ENCODE assay signal across 15 mouse cellular contexts in genomic region chr3:121443861-121444271, GRCm38 (mm10). TPM values are rescaled to one million over a fixed set of nuclear protein-coding genes. Genes with fewer than 3 reads are reported as not detected.
A peak's percentile ranks its signal among the peaks of the same experiment; 100 is the strongest.
DNase-seq lines count a peak whose midpoint lies in the region; ATAC-seq and TF ChIP-seq lines count a peak whose summit lies in the region.
"Had no signal": no experiment of that assay in that cellular context is flagged by ENCODE, and none has a peak within 500 bp of the region (broad histone marks: within the 10 kb centered on the region; RNA-seq: fewer than 3 reads in every experiment).

No protein-coding gene starts in this region.

- WGBS in heart, embryonic 11.5 days (ENCODE audit: insufficient replicate concordance) = 74% methylated on average over 4 of the region's 4 CpGs
- WGBS in kidney, postnatal 0 days = 47% methylated on average over 4 of the region's 4 CpGs

- no peak overlapping the region for H3K4me3 ChIP-seq in heart, embryonic 11.5 days (ENCODE audit: low read depth, low read length)
- no peak overlapping the region for H3K4me3 ChIP-seq in kidney, postnatal 0 days (replicated peaks; ENCODE audit: low read depth, low read length)
- H3K4me3 ChIP-seq: limb, embryonic 15.5 days had no signal

- no peak for ATAC-seq in heart, embryonic 11.5 days (replicated peaks; ENCODE audit: insufficient number of reproducible peaks, low FRiP score, low TSS enrichment)
- ATAC-seq in kidney, postnatal 0 days (replicated peaks; ENCODE audit: low FRiP score, low read depth) = no peak
- peak; percentile 48 for ATAC-seq in common myeloid progenitor, adult 5-6 weeks (replicated peaks; ENCODE audit: low read depth, poor library complexity, severe bottlenecking)

- peak overlapping the region; percentile 35; the same call in 1 of the 2 replicates for H3K27ac ChIP-seq in heart, embryonic 11.5 days (ENCODE audit: low read depth, low read length)
- H3K27ac ChIP-seq in kidney, postnatal 0 days = 0 out of 2 replicates have a peak overlapping the region, but pooled peaks have one; percentile 36
- H3K27ac ChIP-seq: limb, embryonic 15.5 days; macrophage; stomach, postnatal 0 days had no signal

- no peak for TF ChIP-seq CTCF in kidney, postnatal 0 days (IDR thresholded peaks at IDR 0.05; ENCODE audit: low read depth)

- no peak overlapping the region for H3K4me2 ChIP-seq in heart, embryonic 11.5 days
- no peak overlapping the region for H3K4me2 ChIP-seq in kidney, postnatal 0 days (ENCODE audit: low read length)
- H3K4me2 ChIP-seq: limb, embryonic 15.5 days had no signal

- DNase-seq in heart, adult 9 months (ENCODE audit: low spot score in 2 of 2) = no peak
- DNase-seq in kidney, postnatal 0 days (ENCODE audit: low spot score) = no peak
- no peak for DNase-seq in kidney, postnatal 14 days
- DNase-seq in thymus, postnatal 25 days = peak; percentile 25
- no peak for DNase-seq in ovary, postnatal 36 days (ENCODE audit: low spot score)
- no peak for DNase-seq in c-Kit-positive CD71-positive TER-119-positive erythroid progenitor cells, embryonic 14.5 days (ENCODE audit: low spot score)
- DNase-seq: cerebellum, adult 2 months; embryo, embryonic 11 days; lung, adult 2 months; right cerebral cortex, adult 18-20 months had no signal

- H3K9me3 ChIP-seq in heart, embryonic 11.5 days (replicated peaks; ENCODE audit: control insufficient read depth, low read length) = no peaks in the 10 kb centered on the region
- no peaks in the 10 kb centered on the region for H3K9me3 ChIP-seq in kidney, postnatal 0 days (replicated peaks; ENCODE audit: low read length)
- H3K9me3 ChIP-seq: limb, embryonic 15.5 days had no signal

- H3K9ac ChIP-seq in heart, embryonic 11.5 days (ENCODE audit: low read depth, low read length) = no peak overlapping the region
- no peak overlapping the region for H3K9ac ChIP-seq in kidney, postnatal 0 days (ENCODE audit: low read depth, low read length)
- H3K9ac ChIP-seq: limb, embryonic 15.5 days had no signal

- H3K36me3 ChIP-seq in heart, embryonic 11.5 days (ENCODE audit: control insufficient read depth, insufficient read depth, low read length) = peaks cover 13% of the 10 kb centered on the region
- no peaks in the 10 kb centered on the region for H3K36me3 ChIP-seq in kidney, postnatal 0 days (ENCODE audit: insufficient read depth, low read length)

- H3K27me3 ChIP-seq in heart, embryonic 11.5 days (ENCODE audit: control insufficient read depth, insufficient read depth, low read length) = no peaks in the 10 kb centered on the region
- H3K27me3 ChIP-seq in kidney, postnatal 0 days (ENCODE audit: insufficient read depth, low read length) = no peaks in the 10 kb centered on the region
- H3K27me3 ChIP-seq: limb, embryonic 15.5 days had no signal

- peaks cover 69% of the 10 kb centered on the region for H3K4me1 ChIP-seq in heart, embryonic 11.5 days (ENCODE audit: control insufficient read depth, insufficient read depth, low read length)
- peaks cover 36% of the 10 kb centered on the region for H3K4me1 ChIP-seq in kidney, postnatal 0 days (replicated peaks; ENCODE audit: insufficient read depth, low read length)

RNA-seq across cellular contexts. Expression of gene Cnn3, which starts 17.6 kb away (rescaled TPM):
- 488 and 525 TPM in 2 replicates for polyA plus RNA-seq in heart, embryonic 11.5 days (2014; fragmentation: Nextera tagmentation; extraction: Ambion mirVana)
- polyA plus RNA-seq in kidney, postnatal 0 days (2015; fragmentation: Nextera tagmentation; extraction: Ambion mirVana) = 444 and 480 TPM in 2 replicates
- total RNA-seq in common myeloid progenitor, adult 5-6 weeks (2017) = 43.5 and 51.0 TPM in 2 replicates
